Mouse (Mus musculus) embryonic facial prominence, embryonic 14.5 days (tissue): ENCODE measurements around the gene Gas8. TPM values are rescaled to one million over a fixed set of nuclear protein-coding genes. Genes with fewer than 3 reads are reported as not detected.

Experiments used
- ATAC-seq: fragments of 200-750 bp; cut with Nextera tagmentation; 2 replicates; pipeline ENCODE4 v1.8.0; 2017; ENCODE audit warnings: low read depth, moderate number of reproducible peaks, moderate TSS enrichment
- DNase-seq: peaks from one replicate; pipeline ENCODE4 v3.0.0-alpha.2; 2015; ENCODE audit warnings: low spot score
- H3K27ac ChIP-seq: fragments of 300-500 bp; sonication (generic); replicated peaks from 2 replicates; pipeline ENCODE4 v1.5.1; 2014; ENCODE audit warnings: low read depth, mild to moderate bottlenecking, low read length, moderate library complexity
- H3K27me3 ChIP-seq: fragments of 300-500 bp; sonication (generic); replicated peaks from 2 replicates; pipeline ENCODE4 v1.6.1; 2014; ENCODE audit warnings: low read length; ENCODE audit not compliant: control insufficient read depth, insufficient read depth
- H3K36me3 ChIP-seq: fragments of 300-500 bp; sonication (generic); 2 replicates; pipeline ENCODE4 v1.6.1; 2014; ENCODE audit warnings: low read length, mixed read lengths; ENCODE audit not compliant: control insufficient read depth, insufficient read depth
- H3K4me1 ChIP-seq: fragments of 300-500 bp; sonication (generic); 2 replicates; pipeline ENCODE4 v1.6.1; 2014; ENCODE audit warnings: antibody characterized with exemption, low read length; ENCODE audit not compliant: control insufficient read depth, insufficient read depth
- H3K4me2 ChIP-seq: fragments of 300-500 bp; sonication (generic); 2 replicates; pipeline ENCODE4 v1.6.1; 2014; ENCODE audit warnings: low read depth, mild to moderate bottlenecking, low read length, moderate library complexity, mixed read lengths
- H3K4me3 ChIP-seq: fragments of 300-500 bp; sonication (generic); 2 replicates; pipeline ENCODE4 v1.5.1; 2014; ENCODE audit warnings: low read depth, mild to moderate bottlenecking, low read length
- H3K9ac ChIP-seq: fragments of 300-500 bp; sonication (generic); 2 replicates; pipeline ENCODE4 v1.6.1; 2014; ENCODE audit warnings: low read depth, mild to moderate bottlenecking, low read length, moderate library complexity, mixed read lengths
- H3K9me3 ChIP-seq: fragments of 300-500 bp; sonication (generic); 2 replicates; pipeline ENCODE4 v1.6.1; 2016; ENCODE audit warnings: low read length; ENCODE audit not compliant: control insufficient read depth
- WGBS: fragments of 180-500 bp; shearing (Covaris S2); extraction: QIAGEN DNeasy Blood & Tissue Kit; methylation state at CpG from one replicate; pipeline ENCODE4 v1.1.7; 2014; 5-methylcytosine and 5-hydroxymethylcytosine counted together
- polyA plus RNA-seq: library from polyadenylated mRNA; unstranded; fragments of >200 nt; fragmentation: Nextera tagmentation; extraction: Ambion mirVana; gene quantifications from 2 replicates; pipeline ENCODE4 v1.2.1, GENCODE M21; 2014

Gene Gas8
- polyA plus RNA-seq, 1 experiment from 2014 or later = 27.1 TPM

- no peaks in the 10 kb centered on the region for H3K27me3 ChIP-seq
- no peak overlapping the region for H3K27ac ChIP-seq
- no peak for DNase-seq
- ATAC-seq = no peak
- H3K9ac ChIP-seq = no peak overlapping the region
- peaks cover 97% of the 10 kb centered on the region for H3K36me3 ChIP-seq
- H3K9me3 ChIP-seq = no peaks in the 10 kb centered on the region
- 94% methylated on average over 9 of the region's 9 CpGs for WGBS
- H3K4me3 ChIP-seq = no peak overlapping the region
- H3K4me2 ChIP-seq = no peak overlapping the region
- H3K4me1 ChIP-seq = no peaks in the 10 kb centered on the region
These were observed 25.7 kb upstream of the Gas8 start for GRCm38 (mm10) chr8:123492898-123493297.

GRCm38 (mm10) chr8:123497699-123498098, 20.9 kb upstream of the Gas8 start:
- H3K9ac ChIP-seq = no peak overlapping the region
- H3K27me3 ChIP-seq = no peaks in the 10 kb centered on the region
- H3K4me1 ChIP-seq = no peaks in the 10 kb centered on the region
- no peak overlapping the region for H3K4me2 ChIP-seq
- DNase-seq (no peak), ATAC-seq (no peak)
- no peak overlapping the region for H3K27ac ChIP-seq
- H3K36me3 ChIP-seq = peaks cover 97% of the 10 kb centered on the region
- 85% methylated on average over 4 of the region's 4 CpGs for WGBS
- no peak overlapping the region for H3K4me3 ChIP-seq
- no peaks in the 10 kb centered on the region for H3K9me3 ChIP-seq

- no peak overlapping the region for H3K4me3 ChIP-seq
- no peak for ATAC-seq
- H3K36me3 ChIP-seq = peaks cover 97% of the 10 kb centered on the region
- no peak for DNase-seq
- no peak overlapping the region for H3K9ac ChIP-seq
- H3K27me3 ChIP-seq = no peaks in the 10 kb centered on the region
- H3K9me3 ChIP-seq = no peaks in the 10 kb centered on the region
- H3K27ac ChIP-seq = no peak overlapping the region
- no peak overlapping the region for H3K4me2 ChIP-seq
- WGBS = 91% methylated on average over 11 of the region's 11 CpGs
- H3K4me1 ChIP-seq = no peaks in the 10 kb centered on the region
These were observed 19.7 kb upstream of the Gas8 start for GRCm38 (mm10) chr8:123498963-123499362.

GRCm38 (mm10) chr8:123499556-123499955, 19.1 kb upstream of the Gas8 start:
- Histone ChIP-seq H3K4me2 (no peak overlapping the region), H3K36me3 (peaks cover 97% of the 10 kb centered on the region), H3K9me3 (no peaks in the 10 kb centered on the region), H3K27ac (no peak overlapping the region), H3K4me1 (no peaks in the 10 kb centered on the region), H3K9ac (no peak overlapping the region), H3K4me3 (no peak overlapping the region), H3K27me3 (no peaks in the 10 kb centered on the region)
- 97% methylated on average over 11 of the region's 11 CpGs for WGBS
- DNase-seq (no peak), ATAC-seq (no peak)

GRCm38 (mm10) chr8:123502192-123502591, 16.4 kb upstream of the Gas8 start:
- H3K4me1 ChIP-seq = no peaks in the 10 kb centered on the region
- 93% methylated on average over 5 of the region's 5 CpGs for WGBS
- no peak overlapping the region for H3K4me3 ChIP-seq
- no peaks in the 10 kb centered on the region for H3K9me3 ChIP-seq
- H3K9ac ChIP-seq = no peak overlapping the region
- H3K4me2 ChIP-seq = no peak overlapping the region
- ATAC-seq (no peak), DNase-seq (no peak)
- H3K27me3 ChIP-seq = no peaks in the 10 kb centered on the region
- peaks cover 95% of the 10 kb centered on the region for H3K36me3 ChIP-seq
- no peak overlapping the region for H3K27ac ChIP-seq

- no peaks in the 10 kb centered on the region for H3K4me1 ChIP-seq
- H3K9me3 ChIP-seq = no peaks in the 10 kb centered on the region
- H3K27ac ChIP-seq = no peak overlapping the region
- H3K27me3 ChIP-seq = no peaks in the 10 kb centered on the region
- H3K9ac ChIP-seq = no peak overlapping the region
- WGBS = 99% methylated on average over 6 of the region's 6 CpGs
- H3K4me2 ChIP-seq = no peak overlapping the region
- H3K36me3 ChIP-seq = peaks cover 95% of the 10 kb centered on the region
- no peak overlapping the region for H3K4me3 ChIP-seq
- DNase-seq (no peak), ATAC-seq (no peak)
These were observed 14.7 kb upstream of the Gas8 start for GRCm38 (mm10) chr8:123503801-123504467.

GRCm38 (mm10) chr8:123504591-123505195, 13.9 kb upstream of the Gas8 start:
- H3K9ac ChIP-seq = no peak overlapping the region
- no peak overlapping the region for H3K27ac ChIP-seq
- no peaks in the 10 kb centered on the region for H3K9me3 ChIP-seq
- no peaks in the 10 kb centered on the region for H3K4me1 ChIP-seq
- H3K36me3 ChIP-seq = peaks cover 95% of the 10 kb centered on the region
- no peak overlapping the region for H3K4me3 ChIP-seq
- no peak overlapping the region for H3K4me2 ChIP-seq
- 89% methylated on average over 9 of the region's 9 CpGs for WGBS
- ATAC-seq = no peak
- DNase-seq = no peak
- H3K27me3 ChIP-seq = no peaks in the 10 kb centered on the region

GRCm38 (mm10) chr8:123505267-123505666, 13.4 kb upstream of the Gas8 start:
- peaks cover 89% of the 10 kb centered on the region for H3K36me3 ChIP-seq
- DNase-seq (no peak), ATAC-seq (no peak)
- H3K27ac ChIP-seq = no peak overlapping the region
- H3K4me1 ChIP-seq = no peaks in the 10 kb centered on the region
- H3K4me3 ChIP-seq = no peak overlapping the region
- 70% methylated on average over 4 of the region's 4 CpGs for WGBS
- no peaks in the 10 kb centered on the region for H3K9me3 ChIP-seq
- H3K9ac ChIP-seq = no peak overlapping the region
- no peaks in the 10 kb centered on the region for H3K27me3 ChIP-seq
- no peak overlapping the region for H3K4me2 ChIP-seq

- DNase-seq = no peak
- H3K36me3 ChIP-seq = peaks cover 85% of the 10 kb centered on the region
- H3K9ac ChIP-seq = no peak overlapping the region
- ATAC-seq = no peak
- H3K4me2 ChIP-seq = no peak overlapping the region
- H3K4me1 ChIP-seq = no peaks in the 10 kb centered on the region
- H3K9me3 ChIP-seq = no peaks in the 10 kb centered on the region
- H3K4me3 ChIP-seq = no peak overlapping the region
- H3K27ac ChIP-seq = no peak overlapping the region
- WGBS = 80% methylated on average over 9 of the region's 9 CpGs
- H3K27me3 ChIP-seq = no peaks in the 10 kb centered on the region
These were observed 12.9 kb upstream of the Gas8 start for GRCm38 (mm10) chr8:123505695-123506094.
